Mouse (Mus musculus) cerebellum, adult 11 months (tissue): ENCODE results near the gene Asgr2.
"Not testable (repeated sequence)": the region's sequence is repeated elsewhere in the genome, so short reads cannot be mapped to it uniquely, and the experiment has no call there.

Source experiments
- DNase-seq: peaks from one replicate; pipeline ENCODE4 v3.0.0; 2022

Gene Asgr2

GRCm38 (mm10) chr11:70099102-70099501, 6.7 kb downstream of the Asgr2 start:
- DNase-seq = no peak

DNA sequence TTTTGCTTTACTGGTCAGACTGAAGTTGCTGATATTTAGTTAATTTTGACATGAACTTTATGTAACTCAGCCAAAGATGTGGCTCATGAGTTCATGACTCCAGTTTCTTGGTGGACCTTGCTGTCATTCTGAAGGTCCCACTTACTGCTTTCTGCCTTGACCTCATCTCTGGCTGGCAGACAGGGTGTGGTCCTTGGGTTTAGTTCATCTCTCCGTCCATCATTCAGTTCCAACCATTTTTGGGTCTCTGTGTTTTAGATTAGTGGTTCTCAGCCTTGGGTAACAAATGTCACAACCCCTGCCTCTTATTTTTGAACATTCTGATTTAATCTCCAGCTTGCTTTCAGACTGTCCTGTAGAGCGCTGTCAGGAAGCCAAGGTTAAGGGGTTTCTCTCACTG, 7.4 kb downstream of the Asgr2 start:
- no peak for DNase-seq

DNA sequence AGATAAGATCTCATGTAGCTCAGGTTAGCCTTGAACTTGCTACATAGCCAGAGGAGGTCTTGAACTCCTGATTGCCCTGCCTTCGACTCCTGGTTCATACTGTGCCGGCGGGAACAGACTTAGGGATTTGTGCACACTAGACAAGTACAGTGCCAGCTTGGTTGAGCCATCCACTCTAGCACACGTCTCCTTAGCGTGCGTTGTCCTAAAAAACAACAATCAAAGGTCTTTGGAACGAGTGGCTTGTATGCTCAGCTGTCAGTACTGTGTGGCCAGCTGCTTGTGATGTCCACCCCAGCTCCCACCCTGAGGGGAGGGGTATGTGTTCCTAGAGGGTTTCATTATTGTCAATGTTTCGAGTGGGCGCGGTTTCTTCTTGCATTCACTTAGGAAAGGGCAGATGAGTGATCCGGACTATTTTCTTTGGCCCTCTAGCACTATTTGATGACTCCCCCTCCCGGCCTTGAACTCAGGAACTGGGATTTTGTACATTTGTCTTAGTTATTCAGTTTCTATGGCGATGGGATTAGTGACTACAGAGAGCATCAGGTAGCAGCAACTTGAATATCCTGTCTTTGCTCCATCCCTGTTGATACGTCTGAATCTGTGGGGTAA, 11.4 kb downstream of the Asgr2 start:
- no peak for DNase-seq

GRCm38 (mm10) chr11:70107085-70107484, 14.6 kb downstream of the Asgr2 start:
- no peak for DNase-seq

GRCm38 (mm10) chr11:70110146-70110545, 17.7 kb downstream of the Asgr2 start:
- DNase-seq = no peak

DNA sequence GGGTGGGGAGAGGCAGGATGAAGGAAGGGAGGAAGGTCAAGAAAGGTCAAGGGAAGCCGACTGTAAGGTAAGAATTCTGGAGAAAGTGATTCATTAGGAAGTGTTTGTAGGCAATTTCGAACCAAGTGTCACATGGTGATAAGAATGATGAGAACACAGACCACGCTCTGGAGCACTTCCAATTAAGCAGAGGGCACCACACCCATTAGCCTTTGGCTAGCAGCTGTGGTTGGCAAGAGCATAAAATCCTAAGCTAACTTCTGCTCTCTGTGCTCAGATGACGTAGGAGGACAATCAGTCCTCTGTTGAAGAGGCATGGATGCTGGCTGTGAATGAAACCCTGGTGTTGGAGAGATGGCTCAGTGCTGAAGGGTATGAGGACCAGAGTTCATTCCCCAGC, 22.1 kb downstream of the Asgr2 start:
- no peak for DNase-seq

- DNase-seq = no peak
Observed at GRCm38 (mm10) chr11:70115901-70116300, 23.5 kb downstream of the Asgr2 start.

DNA sequence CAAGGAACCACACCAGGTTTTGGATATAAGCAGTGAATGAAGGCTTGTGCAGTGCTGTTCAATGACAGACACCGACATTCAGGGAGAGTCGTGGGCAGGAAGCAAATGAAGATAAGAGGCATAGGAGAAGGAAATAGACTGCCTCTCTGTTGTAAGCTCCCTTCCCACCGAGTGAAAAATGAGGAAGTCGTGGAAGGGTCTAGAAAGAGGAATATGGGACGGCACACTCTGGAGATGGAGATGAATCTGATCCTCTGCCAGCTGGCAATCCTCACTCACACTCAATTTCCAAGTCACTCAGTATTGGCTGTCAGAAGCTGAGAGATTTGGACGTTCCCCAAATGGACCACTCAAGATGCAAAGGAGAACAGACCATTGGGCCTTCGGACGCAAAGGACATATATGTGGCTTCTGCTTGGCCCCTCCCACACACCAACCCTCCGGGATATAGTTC, 37.5 kb downstream of the Asgr2 start, which contains the start of gene Mgl2:
Gene Mgl2 (plus strand): TSS at position 404 of the 454 bp plus-strand sequence.
- DNase-seq = no peak

DNA sequence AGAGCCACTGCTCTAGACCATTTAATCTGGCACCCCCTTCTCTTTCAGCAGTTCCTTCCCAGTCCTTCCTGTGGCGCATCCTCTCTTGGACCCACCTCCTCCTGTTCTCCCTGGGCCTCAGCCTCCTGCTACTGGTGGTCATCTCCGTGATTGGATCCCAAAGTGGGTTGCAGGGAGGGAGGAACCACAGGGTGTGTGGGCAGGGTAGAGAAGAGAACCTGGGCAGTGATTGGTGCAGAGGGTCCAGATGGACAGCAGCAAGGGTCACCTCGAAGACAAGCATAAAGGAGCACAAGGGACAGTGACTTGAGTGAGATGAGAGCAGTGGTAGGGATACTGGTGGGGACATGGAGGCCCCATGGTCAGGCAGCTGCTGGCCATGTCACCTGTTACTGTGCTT, 42.6 kb downstream of the Asgr2 start:
- DNase-seq = not testable (repeated sequence)

DNA sequence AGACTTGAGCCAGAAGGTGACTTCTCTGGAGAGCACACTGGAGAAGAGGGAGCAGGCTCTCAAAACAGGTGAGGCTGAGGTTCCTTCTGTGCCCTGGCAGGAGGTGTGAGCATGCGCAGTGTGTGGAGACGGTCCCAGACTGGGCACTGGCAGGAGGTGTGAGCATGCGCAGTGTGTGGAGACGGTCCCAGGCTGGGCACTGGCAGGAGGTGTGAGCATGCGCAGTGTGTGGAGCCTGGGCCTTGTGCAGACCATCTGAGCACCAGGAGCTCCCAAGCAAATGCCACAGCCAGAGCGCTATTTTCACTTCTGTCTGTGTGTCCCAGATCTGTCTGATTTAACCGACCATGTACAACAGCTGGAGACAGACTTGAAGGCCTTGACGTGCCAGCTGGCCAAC, 43.5 kb downstream of the Asgr2 start:
- DNase-seq = peak; percentile 12

DNA sequence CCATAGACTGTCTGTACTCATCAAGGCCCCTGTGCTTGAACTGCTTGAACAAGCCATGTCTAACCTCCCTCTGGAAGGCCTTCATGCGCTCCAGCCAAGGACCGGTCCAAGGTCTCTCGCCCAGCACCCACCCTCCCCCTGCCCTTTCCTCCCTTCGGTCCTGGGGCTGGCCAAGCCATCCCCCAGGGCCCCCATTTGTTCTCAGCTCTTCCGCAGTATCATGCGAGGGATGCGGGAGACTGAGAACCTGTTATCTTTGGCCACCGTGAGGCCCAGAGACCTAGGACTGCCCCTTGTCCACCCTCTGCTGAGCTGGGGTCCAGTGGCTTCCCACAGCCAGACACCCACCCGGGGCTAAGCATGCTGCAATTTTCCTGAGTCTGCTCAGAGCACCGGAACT, 46.7 kb downstream of the Asgr2 start:
- DNase-seq = no peak

- DNase-seq = no peak
Observed at GRCm38 (mm10) chr11:70151072-70151471, 58.6 kb downstream of the Asgr2 start.
